Mouse (Mus musculus) liver, adult 2 months (tissue): ENCODE data around the gene Nup88.

Experiments used
- CTCF ChIP-seq: fragments of 200-500 bp; IDR thresholded peaks from 2 replicates; pipeline ENCODE4 v1.5.1; 2011; ENCODE audit warnings: low read depth, low read length, control low read depth
- POLR2A ChIP-seq: fragments of 200-500 bp; IDR thresholded peaks from 2 replicates; pipeline ENCODE4 v1.6.1; 2011; ENCODE audit warnings: low read length, control low read depth; ENCODE audit not compliant: insufficient read depth; ENCODE audit errors: extremely low read depth

GRCm38 (mm10) chr11:70897680-70898079 is 72.1 kb downstream of the Nup88 start:
- no peak for TF ChIP-seq CTCF
- TF ChIP-seq POLR2A: no peak
